Mouse (Mus musculus) bone marrow macrophage, adult 2 months (primary cell): ENCODE measurements around the gene Grwd1.

Experiments
- CTCF ChIP-seq: IDR thresholded peaks from 2 replicates; pipeline ENCODE4 v1.5.1; 2012; ENCODE audit warnings: low read depth, mild to moderate bottlenecking, low read length, moderate library complexity
- POLR2A ChIP-seq: IDR thresholded peaks from 2 replicates; pipeline ENCODE4 v1.6.1; 2012; ENCODE audit warnings: mild to moderate bottlenecking, low read depth, low read length, borderline replicate concordance

GRCm38 (mm10) chr7:45787642-45788041 lies 43.1 kb downstream of the Grwd1 start:
- no peak for TF ChIP-seq POLR2A
- TF ChIP-seq CTCF, result no peak
